Mouse (Mus musculus) brown adipose tissue, adult 24 weeks (tissue): ENCODE results near the gene Pigx. TPM values are rescaled to one million over a fixed set of nuclear protein-coding genes. Genes with fewer than 3 reads are reported as not detected.

Experiments
- H3K27ac ChIP-seq: fragments of 200-500 bp; replicated peaks from 2 replicates; pipeline ENCODE4 v1.5.1; 2012; ENCODE audit warnings: low read depth, mild to moderate bottlenecking, low read length
- H3K4me1 ChIP-seq: fragments of 200-500 bp; 2 replicates; pipeline ENCODE4 v1.6.1; 2012; ENCODE audit warnings: low read length, mixed read lengths; ENCODE audit not compliant: control insufficient read depth, insufficient read depth, insufficient read length
- H3K4me3 ChIP-seq: fragments of 200-500 bp; 2 replicates; pipeline ENCODE4 v1.5.1; 2012; ENCODE audit warnings: low read depth, mild to moderate bottlenecking, low read length, moderate library complexity; ENCODE audit not compliant: insufficient read depth
- polyA plus RNA-seq: library from polyadenylated mRNA; stranded (reverse); fragments of >200 nt; gene quantifications from 2 replicates; pipeline ENCODE4 v1.2.4, GENCODE M21; 2012; ENCODE audit not compliant: missing spikeins, insufficient read depth, insufficient read length

The Pigx gene
- polyA plus RNA-seq, result 25.2 and 38.3 TPM in 2 replicates

GRCm38 (mm10) chr16:32099638-32100150, at the start of gene Pigx, which contains the start of gene Cep19:
Gene Pigx, minus strand, starts transcription at chr16:32099740.
Gene Cep19, plus strand, starts transcription at chr16:32099800.
- peak within 1 kb of the TSS; percentile 31; the same call in 1 of the 2 replicates for H3K27ac ChIP-seq
- peak within 1 kb of the TSS; percentile 89 for H3K4me3 ChIP-seq
- no peaks in the 10 kb centered on the region for H3K4me1 ChIP-seq

- peak overlapping the region; percentile 32 for H3K4me3 ChIP-seq
- H3K27ac ChIP-seq, result peak overlapping the region; percentile 35
- no peaks in the 10 kb centered on the region for H3K4me1 ChIP-seq
Observed at GRCm38 (mm10) chr16:32147589-32148207, 48.2 kb upstream of the Pigx start.

DNA sequence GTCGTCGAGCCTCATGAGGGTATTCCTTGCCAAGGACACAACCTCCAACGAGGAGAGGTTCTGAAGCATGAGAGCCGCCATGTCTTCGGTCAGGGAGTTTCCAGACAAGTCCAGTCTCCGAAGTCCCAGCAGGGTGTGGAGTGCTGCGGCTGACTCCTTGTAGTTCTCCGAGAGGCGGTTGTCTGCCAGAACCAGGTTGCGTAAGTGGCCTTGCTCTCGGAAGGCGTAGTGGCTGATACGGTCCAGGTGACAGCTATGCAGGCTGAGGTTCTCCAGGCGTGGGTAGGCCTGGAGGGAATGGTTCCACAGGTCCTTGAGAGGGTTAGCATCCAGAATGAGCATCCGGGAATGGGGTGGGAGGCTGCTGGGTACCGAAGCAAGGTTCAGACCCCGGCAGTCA, 45.1 kb upstream of the Pigx start:
- no peak overlapping the region for H3K4me3 ChIP-seq
- no peaks in the 10 kb centered on the region for H3K4me1 ChIP-seq
- no peak overlapping the region for H3K27ac ChIP-seq

GRCm38 (mm10) chr16:32143766-32144165, 44.2 kb upstream of the Pigx start:
- no peaks in the 10 kb centered on the region for H3K4me1 ChIP-seq
- no peak overlapping the region for H3K4me3 ChIP-seq
- no peak overlapping the region for H3K27ac ChIP-seq

DNA sequence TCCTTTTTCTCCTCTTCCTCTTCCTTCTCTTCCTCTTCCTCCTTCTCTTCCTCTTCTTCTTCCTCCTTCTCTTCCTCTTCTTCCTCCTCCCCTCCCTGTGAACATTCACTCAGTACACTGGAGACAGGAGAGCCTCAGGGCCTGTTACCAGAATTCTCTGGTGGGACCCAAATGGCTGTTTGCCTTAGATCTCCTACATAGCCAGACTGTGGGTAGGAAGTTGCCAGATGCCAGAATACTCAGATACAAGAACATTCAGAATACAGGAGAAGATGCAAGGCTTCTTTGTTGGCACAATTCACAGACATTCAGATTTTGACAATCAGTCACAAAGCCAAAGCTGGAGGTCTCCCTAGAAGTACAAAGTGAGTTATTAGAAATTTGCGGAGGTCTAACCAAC, 39.4 kb upstream of the Pigx start:
- H3K4me1 ChIP-seq, result no peaks in the 10 kb centered on the region
- no peak overlapping the region for H3K4me3 ChIP-seq
- H3K27ac ChIP-seq, result no peak overlapping the region

- Histone ChIP-seq H3K4me3 (no peak overlapping the region), H3K27ac (no peak overlapping the region)
Observed at GRCm38 (mm10) chr16:32135842-32136357, 36.4 kb upstream of the Pigx start.

GRCm38 (mm10) chr16:32133148-32133547, 33.6 kb upstream of the Pigx start:
- no peak overlapping the region for H3K4me3 ChIP-seq
- no peak overlapping the region for H3K27ac ChIP-seq
- H3K4me1 ChIP-seq, result no peaks in the 10 kb centered on the region

More at GRCm38 (mm10) chr16:32135842-32136357, 36.4 kb upstream of the Pigx start:
- H3K4me1 ChIP-seq, result no peaks in the 10 kb centered on the region

DNA sequence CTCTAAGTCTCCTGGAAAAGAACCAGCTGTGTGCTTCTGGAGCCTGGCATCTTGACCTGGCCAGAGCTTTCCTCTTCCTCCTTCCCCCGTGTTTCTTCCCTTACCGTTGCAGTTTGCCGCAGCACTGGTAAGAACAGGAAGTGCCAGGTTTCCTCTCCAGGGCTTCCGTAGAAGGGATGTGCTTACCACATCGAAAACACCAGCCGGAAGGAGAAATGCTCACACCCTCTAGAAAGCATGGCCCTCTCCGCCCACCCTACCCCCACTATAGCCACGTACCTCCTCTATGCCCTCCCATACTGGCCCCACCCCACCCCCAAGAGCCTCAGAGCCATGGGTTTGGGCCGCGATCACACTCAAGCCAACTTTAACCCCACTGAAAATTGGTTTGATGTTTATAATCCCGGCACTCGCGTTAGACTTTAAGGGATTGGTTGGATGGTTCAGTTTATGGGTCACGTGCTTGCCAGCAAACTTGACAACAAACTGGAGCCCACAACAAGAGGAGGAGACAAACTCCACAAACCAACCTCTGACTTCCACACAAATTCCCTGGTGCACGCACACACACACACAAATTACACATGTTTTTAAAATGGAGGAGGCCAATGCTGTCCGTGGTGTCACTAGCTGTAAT, 30.8 kb upstream of the Pigx start:
- Histone ChIP-seq H3K4me1 (peaks cover 6% of the 10 kb centered on the region; the same call in 1 of the 2 replicates), H3K4me3 (peak overlapping the region; percentile 36), H3K27ac (peak overlapping the region; percentile 32)

- Histone ChIP-seq H3K4me1 (peaks cover 6% of the 10 kb centered on the region; the same call in 1 of the 2 replicates), H3K4me3 (peak overlapping the region; percentile 36), H3K27ac (peak overlapping the region; percentile 32)
Observed at GRCm38 (mm10) chr16:32129449-32130189, 30.1 kb upstream of the Pigx start.

DNA sequence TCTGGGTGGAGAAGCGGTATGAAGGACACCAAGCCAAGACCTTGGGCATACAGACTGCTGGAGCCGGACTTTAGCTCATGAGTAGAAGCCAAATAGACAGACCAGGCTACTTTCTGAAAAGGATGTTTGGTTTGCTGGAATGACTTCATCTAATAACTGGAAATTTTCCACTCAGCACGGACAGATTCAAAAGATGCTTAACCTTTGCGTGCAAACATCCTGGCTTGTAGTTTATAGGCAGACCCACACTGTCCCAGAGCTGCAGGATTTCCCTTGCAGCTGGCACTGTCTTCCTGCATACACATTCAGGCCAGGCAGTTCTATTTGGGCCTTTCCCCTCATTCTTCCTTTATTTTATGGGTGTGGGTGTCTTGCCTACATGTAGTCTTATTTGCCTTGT, 27.5 kb upstream of the Pigx start:
- H3K27ac ChIP-seq, result peak overlapping the region; percentile 62; the same call in 1 of the 2 replicates
- no peak overlapping the region for H3K4me3 ChIP-seq
- peaks cover 6% of the 10 kb centered on the region; the same call in 1 of the 2 replicates for H3K4me1 ChIP-seq

DNA sequence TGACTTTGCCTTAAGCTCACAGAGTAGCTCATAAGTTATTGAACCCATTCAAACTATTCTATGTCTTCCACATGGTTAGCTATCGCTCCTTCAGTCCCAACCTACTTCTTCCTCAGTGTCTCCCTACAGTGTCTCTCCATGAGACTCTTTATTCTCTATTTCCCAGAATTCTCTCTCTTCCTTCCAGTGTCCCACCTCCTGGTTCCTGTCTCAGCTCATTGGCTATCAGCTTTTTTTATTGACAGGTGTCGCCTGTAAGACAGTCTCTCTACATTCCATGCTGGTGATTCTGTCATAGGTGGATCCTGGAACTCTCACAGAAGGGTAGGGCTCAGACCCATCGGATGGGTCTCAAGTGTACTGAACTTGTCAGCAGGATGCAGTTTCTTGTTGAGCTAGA, 25.8 kb upstream of the Pigx start:
- peaks cover 6% of the 10 kb centered on the region; the same call in 1 of the 2 replicates for H3K4me1 ChIP-seq
- H3K4me3 ChIP-seq, result no peak overlapping the region
- no peak overlapping the region for H3K27ac ChIP-seq

GRCm38 (mm10) chr16:32124444-32125335, 25.1 kb upstream of the Pigx start:
- Histone ChIP-seq H3K27ac (peak overlapping the region; percentile 13), H3K4me3 (peak overlapping the region; percentile 4), H3K4me1 (peaks cover 6% of the 10 kb centered on the region; the same call in 1 of the 2 replicates)

GRCm38 (mm10) chr16:32124020-32124419, 24.5 kb upstream of the Pigx start:
- Histone ChIP-seq H3K4me3 (no peak overlapping the region), H3K4me1 (peaks cover 6% of the 10 kb centered on the region; the same call in 1 of the 2 replicates), H3K27ac (no peak overlapping the region)

GRCm38 (mm10) chr16:32120454-32120853, 20.9 kb upstream of the Pigx start:
- Histone ChIP-seq H3K4me1 (peaks cover 3% of the 10 kb centered on the region; the same call in 1 of the 2 replicates), H3K27ac (no peak overlapping the region), H3K4me3 (no peak overlapping the region)
